Mouse (Mus musculus) MEL (cell line): Measurements from ENCODE around the gene Arpc3.

ENCODE experiments used
- MEF2A ChIP-seq: IDR thresholded peaks from 2 replicates; pipeline ENCODE4 v1.6.1; 2014; ENCODE audit warnings: low read depth, mild to moderate bottlenecking, inconsistent platforms, low read length, improper control_type of control experiment; ENCODE audit not compliant: poor library complexity, insufficient replicate concordance, severe bottlenecking; ENCODE audit errors: extremely low read depth
- ZC3H11A ChIP-seq: IDR thresholded peaks from 2 replicates; pipeline ENCODE4 v1.6.1; 2012; ENCODE audit warnings: low read depth, mild to moderate bottlenecking, inconsistent platforms, low read length, improper control_type of control experiment

- TF ChIP-seq MEF2A (no peak), ZC3H11A (no peak)
These were observed 69.0 kb downstream of the Arpc3 start for GRCm38 (mm10) chr5:122460656-122461055.
